18 mouse cellular contexts compared by ENCODE assay signal in genomic region chr3:52559481-52559880, GRCm38 (mm10).
A peak's percentile ranks its signal among the peaks of the same experiment; 100 is the strongest.
DNase-seq lines count a peak whose midpoint lies in the region; ATAC-seq and TF ChIP-seq lines count a peak whose summit lies in the region.
"Had no signal": no experiment of that assay in that cellular context is flagged by ENCODE, and none has a peak within 500 bp of the region (broad histone marks: within the 10 kb centered on the region; RNA-seq: fewer than 3 reads in every experiment).

No protein-coding gene starts in this region.

- H3K4me3 ChIP-seq in hindbrain, postnatal 0 days (ENCODE audit: low read length), result no peak overlapping the region
- H3K4me3 ChIP-seq in hindbrain, embryonic 10.5 days, result no peak overlapping the region
- no peak overlapping the region for H3K4me3 ChIP-seq in neural tube, embryonic 11.5 days (ENCODE audit: low read depth, low read length)
- H3K4me3 ChIP-seq: embryonic facial prominence, embryonic 15.5 days; erythroblast, embryonic 14.5 days; forebrain, embryonic 10.5 days; gastrocnemius, adult 2 months had no signal

- no peak overlapping the region for H3K9ac ChIP-seq in hindbrain, postnatal 0 days (replicated peaks; ENCODE audit: low read length)
- no peak overlapping the region for H3K9ac ChIP-seq in neural tube, embryonic 11.5 days (ENCODE audit: low read length)
- H3K9ac ChIP-seq: embryonic facial prominence, embryonic 15.5 days had no signal

- H3K36me3 ChIP-seq in hindbrain, postnatal 0 days (ENCODE audit: insufficient read depth, low read length), result no peaks in the 10 kb centered on the region
- no peaks in the 10 kb centered on the region for H3K36me3 ChIP-seq in hindbrain, embryonic 10.5 days
- no peaks in the 10 kb centered on the region for H3K36me3 ChIP-seq in neural tube, embryonic 11.5 days (ENCODE audit: control insufficient read depth, insufficient read depth, low read length)
- H3K36me3 ChIP-seq: embryonic facial prominence, embryonic 15.5 days; forebrain, embryonic 10.5 days had no signal

- H3K27ac ChIP-seq in hindbrain, postnatal 0 days, result no peak overlapping the region
- H3K27ac ChIP-seq in hindbrain, embryonic 10.5 days, result no peak overlapping the region
- no peak overlapping the region for H3K27ac ChIP-seq in neural tube, embryonic 11.5 days (ENCODE audit: low read depth, low read length)
- H3K27ac ChIP-seq: embryonic facial prominence, embryonic 15.5 days; forebrain, embryonic 10.5 days; gastrocnemius, adult 2 months had no signal

- no peak for TF ChIP-seq CTCF in hindbrain, postnatal 0 days (IDR thresholded peaks at IDR 0.05; ENCODE audit: low read depth)

- 44% methylated on average over 10 of the region's 10 CpGs for WGBS in hindbrain, postnatal 0 days
- 76% methylated on average over 10 of the region's 10 CpGs for WGBS in hindbrain, embryonic 10.5 days
- WGBS in neural tube, embryonic 11.5 days, result 82% methylated on average over 10 of the region's 10 CpGs

- ATAC-seq in hindbrain, postnatal 0 days, result no peak
- no peak for ATAC-seq in neural tube, embryonic 11.5 days (ENCODE audit: insufficient read depth, low FRiP score, low TSS enrichment)
- ATAC-seq: forebrain, embryonic 14.5 days had no signal

- no peak overlapping the region for H3K4me2 ChIP-seq in hindbrain, postnatal 0 days (ENCODE audit: low read depth, low read length)
- no peak overlapping the region for H3K4me2 ChIP-seq in neural tube, embryonic 11.5 days (ENCODE audit: low read depth)
- H3K4me2 ChIP-seq: embryonic facial prominence, embryonic 15.5 days had no signal

- no peaks in the 10 kb centered on the region for H3K9me3 ChIP-seq in hindbrain, postnatal 0 days (ENCODE audit: low read length)
- H3K9me3 ChIP-seq in hindbrain, embryonic 10.5 days, result no peaks in the 10 kb centered on the region
- H3K9me3 ChIP-seq in neural tube, embryonic 11.5 days (ENCODE audit: control insufficient read depth, low read length), result no peaks in the 10 kb centered on the region
- H3K9me3 ChIP-seq: embryonic facial prominence, embryonic 15.5 days; forebrain, embryonic 10.5 days had no signal

- peak; percentile 15 for DNase-seq in hindbrain, postnatal 0 days (ENCODE audit: low spot score)
- no peak for DNase-seq in hindbrain, embryonic 10.5 days (ENCODE audit: low spot score)
- DNase-seq in neural tube, embryonic 11.5 days (ENCODE audit: low spot score), result peak; percentile 16
- DNase-seq in neural tube, embryonic 10.5 days (ENCODE audit: extremely low spot score, low spot score), result no peak
- peak; percentile 34 for DNase-seq in mesoderm, embryonic 11.5 days (ENCODE audit: low read depth, low spot score)
- DNase-seq in thymus, postnatal 0 days (ENCODE audit: low spot score), result no peak
- DNase-seq: adrenal gland, adult 2 months; adrenal gland, postnatal 25 days; cerebellum, adult 2 months; embryo, embryonic 11 days; gastrocnemius, adult 2 months; gastrocnemius, postnatal 25 days; heart, postnatal 10 days; heart, postnatal 4 days had no signal

- no peaks in the 10 kb centered on the region for H3K4me1 ChIP-seq in hindbrain, postnatal 0 days (ENCODE audit: insufficient read depth, low read length)
- H3K4me1 ChIP-seq in hindbrain, embryonic 10.5 days (replicated peaks), result peaks cover 12% of the 10 kb centered on the region
- no peaks in the 10 kb centered on the region for H3K4me1 ChIP-seq in neural tube, embryonic 11.5 days (ENCODE audit: control insufficient read depth, insufficient read depth, low read length)

- no peaks in the 10 kb centered on the region for H3K27me3 ChIP-seq in hindbrain, postnatal 0 days (ENCODE audit: insufficient read depth, low read length)
- 0 out of 2 replicates have a peak, but pooled peaks cover 3% of the 10 kb centered on the region for H3K27me3 ChIP-seq in hindbrain, embryonic 10.5 days (ENCODE audit: insufficient read depth, poor library complexity, severe bottlenecking)
- no peaks in the 10 kb centered on the region for H3K27me3 ChIP-seq in neural tube, embryonic 11.5 days (ENCODE audit: control insufficient read depth, insufficient read depth, low read length)

Comparison
In these comparisons a context has a peak if more than half of its experiments do, and no peak if none do; other contexts are left out.
1. DNase-seq: peak in hindbrain, postnatal 0 days (single experiment), neural tube, embryonic 11.5 days (single experiment) and mesoderm, embryonic 11.5 days (single experiment); none in hindbrain, embryonic 10.5 days (single experiment), neural tube, embryonic 10.5 days (single experiment) and thymus, postnatal 0 days (single experiment).